Mouse (Mus musculus): ENCODE data around the gene Slmap. TPM values are rescaled to one million over a fixed set of nuclear protein-coding genes. Genes with fewer than 3 reads are reported as not detected.

The Slmap gene
- total RNA-seq, 2 experiments from 2014 or later: 83.3 to 83.9 TPM

DNA sequence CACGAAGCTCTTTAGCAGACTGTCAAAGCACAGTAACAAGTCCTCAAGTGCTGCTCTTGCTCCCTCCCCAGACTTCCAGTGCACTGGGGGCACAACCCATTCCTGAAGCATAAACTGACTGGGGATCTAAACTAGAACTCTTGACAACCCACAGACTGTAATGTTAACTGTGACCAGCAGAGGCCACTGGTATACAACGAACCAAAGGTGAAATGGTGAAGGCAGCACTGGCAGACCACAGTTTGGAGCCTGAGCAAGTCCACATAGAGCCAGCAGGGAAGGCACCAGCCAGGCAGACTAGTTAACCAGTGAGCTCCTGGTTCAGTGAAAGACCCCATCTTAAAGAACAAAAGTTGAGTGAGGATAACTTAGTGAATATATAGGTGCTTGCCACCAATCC is 43.6 kb downstream of the Slmap start:
- DNase-seq (ENCODE audit: extremely low spot score in 1 of 2, low spot score in 2 of 2): peak; percentile 46 to 66
- intact Hi-C loops (cut with DNase I): loop anchor here (5.0 kb wide), 1 partner anchor 41 kb away; the partner anchor contains the start of gene Slmap

DNA sequence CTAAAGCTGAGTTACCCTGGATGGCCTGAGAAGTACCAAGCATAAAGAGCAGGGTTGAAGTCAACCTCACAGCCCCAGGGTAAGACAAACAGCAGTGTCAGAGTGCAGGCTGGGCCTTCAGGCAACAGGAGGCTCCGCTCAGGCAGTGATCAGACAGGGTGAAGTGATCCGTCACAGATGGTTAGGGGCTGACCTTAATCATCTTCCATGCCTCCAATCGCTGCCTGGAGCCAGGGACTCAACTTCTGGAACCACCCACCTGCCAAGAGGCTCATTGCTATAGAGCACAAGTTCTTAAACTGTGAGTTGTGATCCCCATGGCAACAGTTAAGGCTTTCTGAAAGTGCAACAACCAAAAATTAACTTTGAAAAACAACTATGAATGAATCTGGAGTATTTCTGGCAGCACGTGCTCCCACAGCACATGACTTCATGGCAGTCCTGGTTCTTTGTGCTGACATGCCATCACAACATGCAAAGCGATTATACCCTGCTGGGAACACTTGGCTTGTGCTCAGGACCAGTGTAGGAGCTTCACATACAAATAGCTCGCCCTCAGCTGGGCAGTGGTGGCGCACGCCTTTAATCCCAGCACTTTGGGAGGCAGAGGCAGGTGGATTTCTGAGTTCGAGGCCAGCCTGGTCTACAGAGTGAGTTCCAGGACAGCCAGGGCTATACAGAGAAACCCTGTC is 46.3 kb downstream of the Slmap start:
- intact Hi-C loops (cut with DNase I): loop anchor here (5.0 kb wide), 1 partner anchor 89 kb away; no protein-coding TSS in a partner anchor

DNA sequence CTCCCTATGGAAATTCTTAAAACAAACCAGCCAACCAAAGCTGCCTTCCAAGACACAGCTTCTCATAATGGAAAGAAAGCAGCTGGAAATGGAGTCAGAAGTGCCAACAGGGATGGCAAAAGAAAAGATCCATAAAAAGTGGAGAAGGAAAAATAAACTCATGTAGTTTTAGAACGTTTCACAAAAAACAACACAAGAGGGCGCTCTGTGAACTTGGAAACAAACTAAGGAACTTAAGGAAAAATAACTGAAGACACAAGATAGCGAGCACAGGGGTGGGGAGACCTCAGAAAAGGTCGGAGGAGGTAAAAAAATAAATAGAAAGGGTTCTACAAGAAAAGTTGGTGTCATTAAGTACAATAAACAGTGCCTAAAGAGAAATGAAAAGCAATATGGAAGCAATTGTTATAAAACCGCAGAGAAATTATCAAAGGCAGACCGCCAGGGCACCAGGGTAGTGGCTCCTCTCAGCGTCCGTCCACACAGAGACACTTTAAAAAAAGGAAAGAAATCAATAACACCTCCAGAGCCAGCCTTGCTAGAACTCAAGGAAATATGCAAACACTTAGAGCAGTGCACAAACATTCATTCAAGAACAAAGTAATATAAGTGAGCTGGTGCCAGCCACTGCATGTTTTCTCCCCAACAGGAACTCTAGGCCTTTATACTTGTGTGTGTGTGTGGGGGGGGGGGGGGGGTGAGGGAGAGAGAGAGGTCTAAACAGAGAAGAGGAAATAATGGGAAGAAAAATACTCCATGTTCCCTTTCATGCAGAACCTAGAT is 48.1 kb downstream of the Slmap start:
- intact Hi-C loops (cut with DNase I): loop anchor here (5.0 kb wide), 1 partner anchor 91 kb away; no protein-coding TSS in a partner anchor
- DNase-seq (ENCODE audit: extremely low spot score in 1 of 2, low spot score in 2 of 2): peak in 1 of 2 experiments; percentile 18

More for the DNA sequence above, 46.3 kb downstream of the Slmap start:
- peak; percentile 10 to 19 for DNase-seq (ENCODE audit: extremely low spot score in 1 of 2, low spot score in 2 of 2)

DNA sequence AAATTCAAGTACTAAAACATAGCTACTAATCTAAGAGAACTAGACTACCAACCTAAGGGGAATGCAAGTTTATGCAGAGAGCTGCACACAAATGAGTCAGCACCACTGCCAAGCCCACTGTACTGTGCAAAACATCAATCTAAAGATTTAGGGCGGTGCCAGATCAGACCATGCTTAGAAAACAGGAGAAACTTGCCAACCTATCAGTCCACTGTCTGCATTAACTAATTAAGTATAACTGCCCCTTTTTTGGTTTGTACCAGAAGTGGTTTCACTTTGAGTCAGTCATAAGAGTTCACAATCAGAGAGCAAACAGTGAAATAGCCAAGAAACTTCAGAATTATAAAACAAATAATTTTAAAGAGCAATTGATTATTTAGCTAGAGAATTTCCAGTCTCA is 53.3 kb downstream of the Slmap start:
- intact Hi-C loops (cut with DNase I): no loop called here
- DNase-seq (ENCODE audit: extremely low spot score in 1 of 2, low spot score in 2 of 2): no peak

DNA sequence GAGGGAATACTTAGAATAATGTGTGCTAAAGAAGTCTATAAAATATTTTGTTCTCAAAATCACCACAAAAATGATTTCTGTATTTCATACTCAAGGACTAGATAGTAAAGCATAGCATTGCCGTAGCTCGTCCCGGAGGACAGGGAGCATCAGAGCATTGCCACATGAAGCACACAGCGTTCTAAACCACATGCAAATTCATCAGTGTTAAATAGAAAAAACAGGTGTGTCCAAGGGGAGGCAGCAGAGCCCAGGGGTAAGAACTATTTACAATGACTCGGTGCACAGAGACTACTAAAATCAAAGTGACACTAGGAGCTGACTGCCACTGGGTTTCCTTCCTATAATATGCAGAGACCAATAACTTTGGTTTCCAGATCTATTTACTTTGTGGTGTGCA is 57.0 kb downstream of the Slmap start:
- no peak for DNase-seq (ENCODE audit: extremely low spot score in 1 of 2, low spot score in 2 of 2)
- intact Hi-C loops (cut with DNase I): no loop called here

DNA sequence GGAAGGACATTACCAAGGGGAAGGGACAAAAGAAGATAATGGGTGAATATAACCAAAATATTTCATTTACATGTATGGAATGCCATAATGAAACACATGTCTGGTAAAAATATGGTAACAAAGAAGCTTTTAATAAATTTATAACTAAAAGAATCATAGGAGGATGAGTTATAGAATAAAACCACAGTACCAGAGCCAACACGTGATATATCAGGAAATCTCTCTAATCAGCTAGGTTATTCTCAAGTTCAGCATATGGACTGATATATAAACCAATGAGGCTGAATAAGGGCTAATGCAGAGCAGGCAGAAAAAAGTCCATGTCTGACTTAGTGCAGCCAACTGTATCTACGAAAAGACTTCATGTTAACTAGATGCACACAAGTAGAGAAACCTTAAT is 58.3 kb downstream of the Slmap start:
- intact Hi-C loops (cut with DNase I): no loop called here
- DNase-seq (ENCODE audit: extremely low spot score in 1 of 2, low spot score in 2 of 2): no peak

DNA sequence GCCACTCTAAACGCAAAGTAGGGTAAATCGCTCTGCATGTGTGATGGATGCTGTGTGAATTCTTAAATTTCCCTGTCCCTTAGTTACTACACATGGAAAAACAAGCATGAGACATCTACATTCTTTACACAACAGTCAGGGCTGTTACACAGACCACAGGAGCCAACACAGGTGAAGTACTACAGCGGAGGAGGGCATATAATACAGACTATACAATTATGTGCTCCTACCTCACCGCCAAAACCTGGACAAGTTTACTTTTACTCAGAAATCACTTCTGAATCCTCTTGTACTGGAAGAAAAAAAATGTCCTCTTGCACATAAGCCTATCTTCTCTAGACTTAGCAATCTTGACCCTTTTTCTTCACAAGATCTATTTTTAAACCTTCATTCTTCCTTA is 66.8 kb downstream of the Slmap start:
- intact Hi-C loops (cut with DNase I): no loop called here
- no peak for DNase-seq (ENCODE audit: extremely low spot score in 1 of 2, low spot score in 2 of 2)

DNA sequence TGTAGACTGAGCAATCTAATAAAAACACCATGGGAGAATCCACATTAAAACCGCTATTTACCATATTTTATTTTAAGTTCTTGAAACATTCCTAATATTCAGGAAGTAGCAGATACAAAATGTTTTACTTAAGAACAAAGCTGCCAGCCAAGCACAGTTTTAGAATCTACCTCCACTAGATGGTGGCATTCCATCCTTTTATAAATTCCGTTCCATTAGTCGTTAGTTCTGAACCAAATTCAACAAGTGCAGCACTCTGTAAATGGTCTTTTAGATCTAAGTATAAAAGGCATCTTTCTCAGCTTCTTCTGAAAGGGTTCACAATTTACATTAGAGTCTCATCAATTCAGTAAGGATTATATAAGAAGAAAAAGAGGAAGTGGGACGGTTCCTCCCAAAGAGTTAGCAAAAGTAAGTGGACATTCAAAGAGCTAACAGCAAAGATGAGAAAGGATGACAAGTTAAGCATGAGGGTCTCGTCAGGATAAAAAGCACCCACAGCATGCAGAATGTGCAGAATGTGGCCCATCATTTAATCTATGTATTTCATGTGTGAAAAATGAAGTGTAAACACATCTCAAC is 68.1 kb downstream of the Slmap start:
- no peak for DNase-seq (ENCODE audit: extremely low spot score in 1 of 2, low spot score in 2 of 2)
- intact Hi-C loops (cut with DNase I): no loop called here

DNA sequence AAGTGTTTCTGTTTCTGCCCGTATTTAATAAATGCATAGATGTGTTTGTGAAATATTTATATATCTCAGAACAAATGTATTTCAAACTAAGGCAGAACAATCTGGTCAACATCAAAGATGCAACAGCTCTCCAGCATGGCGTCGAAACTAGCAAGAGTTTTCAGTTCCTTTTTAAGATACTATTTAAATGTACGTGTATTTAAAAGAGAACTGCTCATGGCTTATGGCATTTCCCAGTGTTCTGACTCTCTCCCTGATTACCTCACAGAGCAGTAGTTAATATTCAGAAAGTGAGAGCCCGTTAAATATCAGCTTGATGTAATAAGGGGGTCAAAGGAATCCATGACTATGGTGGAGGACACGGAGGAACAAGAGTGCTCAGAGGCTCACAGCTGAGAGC is 68.8 kb downstream of the Slmap start:
- no peak for DNase-seq (ENCODE audit: extremely low spot score in 1 of 2, low spot score in 2 of 2)
- intact Hi-C loops (cut with DNase I): no loop called here

DNA sequence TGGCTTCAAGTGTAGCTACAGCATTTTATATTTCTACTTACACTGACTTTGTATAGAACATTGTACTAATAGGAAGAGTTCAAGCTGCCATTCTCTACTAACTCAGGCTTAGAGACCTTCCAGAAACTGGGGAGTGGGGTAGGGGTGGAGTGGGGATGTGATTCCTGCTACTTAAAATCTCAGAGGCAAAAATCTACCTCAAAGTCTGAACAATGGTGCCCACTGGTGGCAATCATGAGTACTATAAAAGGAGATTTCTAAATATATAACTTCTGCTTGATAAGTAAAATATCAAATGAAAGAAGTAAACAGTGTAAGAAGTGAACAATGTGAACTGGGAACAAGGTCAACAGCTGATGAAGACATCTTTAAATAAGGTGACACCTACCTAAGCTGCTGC is 75.2 kb downstream of the Slmap start:
- intact Hi-C loops (cut with DNase I): no loop called here
- DNase-seq (ENCODE audit: extremely low spot score in 1 of 2, low spot score in 2 of 2): peak; percentile 31 to 32

DNA sequence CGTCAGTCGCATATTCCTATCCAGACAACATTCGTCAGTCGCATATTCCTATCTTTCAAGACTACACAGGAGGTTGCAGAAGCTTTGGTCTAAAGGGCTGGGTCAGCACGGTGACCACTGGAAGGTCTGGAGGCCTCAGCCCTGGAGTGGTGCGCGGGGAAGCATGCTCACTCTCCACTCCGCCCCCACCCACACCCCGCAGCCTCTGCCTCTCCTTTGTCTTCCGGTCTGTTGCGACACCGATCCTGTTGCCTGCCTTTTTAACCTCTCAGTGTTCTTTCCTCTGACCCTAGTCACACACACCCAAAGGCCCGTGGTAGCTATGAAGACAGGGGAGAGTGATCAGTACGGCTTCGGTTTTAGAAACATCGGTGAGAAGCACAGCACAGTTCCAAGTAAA is 79.9 kb downstream of the Slmap start:
- DNase-seq (ENCODE audit: extremely low spot score in 1 of 2, low spot score in 2 of 2): peak in 1 of 2 experiments; percentile 20
- intact Hi-C loops (cut with DNase I): no loop called here

DNA sequence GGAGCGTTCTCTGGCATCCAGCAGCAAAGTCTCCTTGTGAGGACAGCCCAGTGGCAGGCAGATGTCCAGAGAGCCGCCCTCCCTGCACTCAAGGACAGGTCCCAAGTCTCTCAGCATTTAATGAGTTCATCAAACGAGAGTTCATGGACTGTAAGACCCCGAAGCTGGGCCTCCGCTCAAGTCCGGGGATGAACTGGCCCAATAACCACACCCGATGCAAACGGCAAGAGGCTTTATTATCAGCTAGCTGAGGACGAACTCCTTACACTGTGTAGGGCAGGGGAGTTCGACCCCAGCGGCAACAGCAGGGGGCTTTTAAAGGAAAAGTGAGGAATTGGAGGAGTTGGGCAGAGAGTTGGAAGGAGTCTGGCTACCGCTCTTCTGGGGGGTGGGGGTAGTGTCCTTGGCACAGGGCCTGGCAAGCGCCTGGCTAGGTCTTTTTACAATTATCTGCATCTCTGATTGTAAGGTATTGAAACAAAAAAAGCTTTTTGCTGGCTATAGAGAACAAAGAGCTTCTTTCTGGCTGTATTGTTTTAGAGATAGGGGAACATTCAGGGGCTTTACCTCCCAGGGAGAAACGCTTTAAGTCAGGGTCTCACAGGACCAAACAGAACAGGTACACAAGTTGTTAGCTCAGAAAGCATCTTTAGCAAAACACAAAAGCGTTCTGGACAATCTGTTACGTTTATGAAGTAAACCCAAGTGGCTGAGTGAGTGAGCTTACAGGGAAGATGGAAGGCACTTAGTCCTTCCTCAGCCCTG is 84.5 kb downstream of the Slmap start:
- peak in 1 of 2 experiments; percentile 25 for DNase-seq (ENCODE audit: extremely low spot score in 1 of 2, low spot score in 2 of 2)
- intact Hi-C loops (cut with DNase I): no loop called here

DNA sequence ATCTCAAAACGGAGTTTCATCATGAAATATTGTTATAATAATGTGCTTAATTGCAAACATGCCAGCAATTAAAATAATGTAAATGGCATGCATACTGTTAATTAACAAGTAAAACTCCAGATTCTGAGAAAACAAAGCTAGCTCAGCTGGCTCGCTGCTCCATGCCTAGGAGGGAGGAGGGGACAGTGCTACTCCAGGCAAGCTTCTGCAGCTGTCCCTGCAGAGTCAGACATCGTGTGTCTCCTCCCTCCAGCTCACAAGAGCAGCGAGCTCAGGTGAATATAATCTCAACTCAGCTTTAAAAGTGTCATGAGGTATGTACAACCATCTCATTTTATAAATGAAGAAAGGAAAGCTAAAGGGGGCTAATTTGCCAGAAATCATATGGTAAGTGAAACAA is 86.2 kb downstream of the Slmap start:
- peak in 1 of 2 experiments; percentile 24 for DNase-seq (ENCODE audit: extremely low spot score in 1 of 2, low spot score in 2 of 2)
- intact Hi-C loops (cut with DNase I): no loop called here

DNA sequence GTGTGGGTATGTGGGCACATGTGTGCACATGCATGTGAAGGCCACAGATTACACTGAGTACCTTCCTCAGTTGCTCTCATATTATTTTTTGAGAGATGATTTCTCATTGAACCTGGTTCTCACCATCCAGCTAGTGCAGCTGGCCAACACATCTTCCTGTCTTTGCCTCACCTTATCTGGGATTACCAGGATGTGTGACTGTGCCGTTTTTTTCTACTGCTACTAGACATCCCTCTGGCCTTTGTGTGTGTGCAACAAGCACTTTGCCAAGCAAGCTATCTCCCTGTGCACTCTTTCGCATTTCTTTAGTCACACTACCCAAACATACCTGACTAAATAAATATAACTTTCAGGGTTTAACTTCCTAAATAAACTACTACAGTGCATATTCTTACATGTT is 87.5 kb downstream of the Slmap start:
- intact Hi-C loops (cut with DNase I): no loop called here
- no peak for DNase-seq (ENCODE audit: extremely low spot score in 1 of 2, low spot score in 2 of 2)

DNA sequence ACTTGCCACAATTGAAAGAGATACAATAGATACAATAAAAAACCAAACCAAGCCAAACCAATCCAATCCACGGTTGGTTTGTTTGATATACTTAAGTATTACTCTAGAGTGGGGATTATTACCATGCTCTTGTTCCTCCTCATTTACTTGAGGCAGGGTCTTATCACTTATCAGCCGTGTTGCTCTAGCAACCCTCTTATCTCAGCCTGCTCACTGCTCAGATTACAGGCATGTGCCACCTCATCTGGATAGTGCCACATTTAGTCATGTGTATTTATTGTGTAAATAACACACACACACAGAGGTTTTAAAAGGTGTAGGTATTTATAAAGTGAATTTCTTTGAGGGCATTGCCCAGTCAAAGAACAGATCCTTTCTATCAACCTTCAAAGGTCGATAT is 88.2 kb downstream of the Slmap start:
- DNase-seq (ENCODE audit: extremely low spot score in 1 of 2, low spot score in 2 of 2): no peak
- intact Hi-C loops (cut with DNase I): no loop called here

DNA sequence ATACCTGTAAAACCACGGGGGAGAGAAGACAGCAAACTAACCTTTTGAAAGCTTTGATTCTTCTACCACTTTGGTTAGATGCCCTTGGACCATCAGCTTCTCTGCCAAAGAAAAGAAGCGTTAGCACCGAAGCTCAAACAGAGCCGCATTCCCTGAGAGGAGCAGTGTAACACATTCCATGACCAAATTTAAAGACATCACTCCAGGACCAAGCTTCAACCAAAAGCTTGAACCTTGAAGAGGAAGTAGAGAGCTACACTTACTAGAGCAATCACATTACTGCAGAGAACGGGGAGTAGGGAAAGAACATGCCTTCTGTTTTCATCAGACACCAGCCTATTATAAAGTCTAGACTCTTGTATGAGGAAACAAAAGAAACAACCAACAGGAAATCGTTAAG is 92.2 kb downstream of the Slmap start:
- intact Hi-C loops (cut with DNase I): no loop called here
- DNase-seq (ENCODE audit: extremely low spot score in 1 of 2, low spot score in 2 of 2): no peak

DNA sequence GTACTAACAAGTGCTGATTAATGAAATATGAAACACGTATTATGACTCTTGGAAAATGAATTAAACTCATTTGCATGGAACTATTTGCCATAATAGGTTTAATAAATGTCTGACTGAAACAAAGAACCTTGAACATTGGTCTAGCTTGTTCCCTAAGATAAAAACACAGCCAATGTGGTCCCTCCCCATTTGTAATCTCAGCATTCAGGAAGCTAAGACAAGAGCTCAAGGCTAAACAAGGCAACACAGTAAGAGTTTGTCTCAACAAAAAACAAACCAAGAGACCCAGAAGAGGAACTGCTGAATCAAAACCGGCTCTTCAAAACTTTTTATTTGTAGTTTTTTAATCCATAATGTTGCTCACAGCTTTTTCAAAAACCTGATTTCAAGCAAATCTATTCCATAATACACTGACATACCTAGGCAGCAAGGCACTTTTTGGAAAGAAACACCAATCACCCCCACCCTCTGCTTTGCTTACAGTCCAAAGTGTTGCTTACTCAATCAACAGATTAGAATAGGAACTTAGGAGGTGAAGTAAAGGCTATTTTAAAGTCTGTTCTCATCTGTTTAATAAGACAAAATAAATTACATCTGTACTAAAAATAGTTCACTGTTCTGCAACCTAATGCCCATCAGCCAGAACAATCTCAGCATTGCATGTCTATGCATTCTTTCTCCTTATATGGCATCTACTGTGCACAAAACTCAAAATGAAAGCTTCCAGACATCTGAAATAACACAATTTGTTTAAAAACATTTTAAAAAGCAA is 93.5 kb downstream of the Slmap start:
- no peak for DNase-seq (ENCODE audit: extremely low spot score in 1 of 2, low spot score in 2 of 2)
- intact Hi-C loops (cut with DNase I): no loop called here

DNA sequence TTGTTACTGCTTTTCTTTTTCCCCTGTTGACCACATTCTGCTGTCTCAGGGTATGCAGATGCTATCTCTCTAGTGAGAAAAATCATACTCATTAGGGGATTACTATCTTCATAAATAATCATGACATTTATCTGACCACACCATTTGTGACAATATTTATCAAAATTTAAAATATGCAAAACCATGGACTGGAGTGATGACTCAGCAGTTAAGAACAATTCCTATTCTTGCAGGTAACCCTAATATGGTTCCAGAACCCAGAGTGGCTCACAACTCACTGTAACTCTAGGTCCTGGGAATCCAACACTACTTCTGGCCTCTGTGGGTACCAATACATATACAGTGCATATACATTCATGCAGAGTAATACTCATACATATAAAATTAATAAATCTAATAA is 94.7 kb downstream of the Slmap start:
- intact Hi-C loops (cut with DNase I): no loop called here

DNA sequence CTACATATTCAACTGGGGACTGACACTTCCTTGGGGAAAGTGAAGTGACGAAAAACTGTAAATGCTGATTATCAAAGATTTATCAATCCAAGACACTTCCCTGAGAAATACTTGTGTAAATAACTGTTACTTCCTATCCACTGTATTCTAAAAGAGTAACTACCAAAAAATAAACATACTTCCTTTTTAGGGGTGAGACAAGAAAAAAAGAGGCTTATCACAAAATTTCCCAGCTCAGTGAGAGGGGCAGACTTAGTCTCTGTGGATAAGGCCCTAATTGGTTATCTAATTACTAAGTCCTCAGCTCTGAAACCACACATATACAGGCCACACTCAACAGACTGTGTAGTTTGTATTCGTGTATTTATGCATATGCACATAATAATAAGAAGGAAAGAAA is 97.0 kb downstream of the Slmap start:
- intact Hi-C loops (cut with DNase I): no loop called here
- DNase-seq (ENCODE audit: extremely low spot score in 1 of 2, low spot score in 2 of 2): no peak

More for the DNA sequence above, 94.7 kb downstream of the Slmap start:
- no peak for DNase-seq (ENCODE audit: extremely low spot score in 1 of 2, low spot score in 2 of 2)
